Mouse (Mus musculus) embryonic facial prominence, embryonic 11.5 days (tissue): ENCODE data around the gene Abcb9. TPM values are rescaled to one million over a fixed set of nuclear protein-coding genes. Genes with fewer than 3 reads are reported as not detected.

Experiments used
- ATAC-seq: fragments of 200-750 bp; cut with Nextera tagmentation; replicated peaks from 2 replicates; pipeline ENCODE4 v1.8.0; 2017; ENCODE audit warnings: low read depth; ENCODE audit not compliant: insufficient number of reproducible peaks, low FRiP score, low TSS enrichment
- DNase-seq: peaks from one replicate; pipeline ENCODE4 v3.0.0-alpha.2; 2015; ENCODE audit warnings: low spot score
- H3K27ac ChIP-seq: fragments of 300-500 bp; sonication (generic); replicated peaks from 2 replicates; pipeline ENCODE4 v1.5.1; 2014; ENCODE audit warnings: mild to moderate bottlenecking, low read depth, low read length, control low read depth
- H3K27me3 ChIP-seq: fragments of 300-500 bp; sonication (generic); 2 replicates; pipeline ENCODE4 v1.6.1; 2014; ENCODE audit warnings: mild to moderate bottlenecking, low read length, moderate library complexity, mixed read lengths; ENCODE audit not compliant: control insufficient read depth, insufficient read depth
- H3K36me3 ChIP-seq: fragments of 300-500 bp; sonication (generic); replicated peaks from 2 replicates; pipeline ENCODE4 v1.6.1; 2014; ENCODE audit warnings: low read depth, mild to moderate bottlenecking, low read length, moderate library complexity, mixed read lengths; ENCODE audit not compliant: control insufficient read depth, insufficient read depth
- H3K4me1 ChIP-seq: fragments of 300-500 bp; sonication (generic); 2 replicates; pipeline ENCODE4 v1.6.1; 2014; ENCODE audit warnings: low read length, mixed read lengths; ENCODE audit not compliant: control insufficient read depth, insufficient read depth
- H3K4me2 ChIP-seq: fragments of 300-500 bp; sonication (generic); 2 replicates; pipeline ENCODE4 v1.6.1; 2014; ENCODE audit warnings: low read depth, mild to moderate bottlenecking, control low read depth, low read length, moderate library complexity
- H3K4me3 ChIP-seq: fragments of 300-500 bp; sonication (generic); 2 replicates; pipeline ENCODE4 v1.5.1; 2014; ENCODE audit warnings: low read depth, low read length, control low read depth
- H3K9ac ChIP-seq: fragments of 300-500 bp; sonication (generic); replicated peaks from 2 replicates; pipeline ENCODE4 v1.6.1; 2014; ENCODE audit warnings: mild to moderate bottlenecking, control low read depth, low read length
- H3K9me3 ChIP-seq: fragments of 300-500 bp; sonication (generic); replicated peaks from 2 replicates; pipeline ENCODE4 v1.6.1; 2016; ENCODE audit warnings: mild to moderate bottlenecking, low read length, inconsistent platforms, mixed read lengths; ENCODE audit not compliant: control insufficient read depth
- WGBS: fragments of 180-500 bp; shearing (Covaris S2); extraction: QIAGEN DNeasy Blood & Tissue Kit; methylation state at CpG from one replicate; pipeline ENCODE4 v1.1.7; 2014; 5-methylcytosine and 5-hydroxymethylcytosine counted together
- polyA plus RNA-seq: library from polyadenylated mRNA; unstranded; fragments of >200 nt; fragmentation: Nextera tagmentation; extraction: Ambion mirVana; gene quantifications from 2 replicates; pipeline ENCODE4 v1.2.1, GENCODE M21; 2014

Abcb9 gene
- polyA plus RNA-seq, 1 experiment from 2014 or later = 0.46 TPM

DNA sequence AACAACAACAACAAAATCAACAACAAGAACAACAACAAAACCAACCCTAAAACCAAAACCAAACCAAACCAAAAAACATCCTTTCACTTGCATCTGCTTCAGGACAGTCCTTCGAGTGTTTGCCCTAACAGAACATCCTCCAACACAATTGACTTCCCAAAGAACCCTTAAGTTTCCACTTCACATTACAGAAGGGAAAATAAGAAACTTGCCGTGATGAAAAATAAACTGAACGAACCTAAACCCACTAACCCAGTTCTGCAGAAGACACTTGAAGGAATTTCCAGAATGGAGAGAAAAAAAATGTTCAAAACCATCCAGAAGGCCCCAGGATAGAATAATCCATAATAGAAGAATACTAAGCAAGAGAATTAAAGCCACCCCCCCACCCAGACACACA, 7.4 kb upstream of the Abcb9 start:
- ATAC-seq (no peak), DNase-seq (no peak)
- no peak overlapping the region for H3K27ac ChIP-seq
- H3K4me1 ChIP-seq = no peaks in the 10 kb centered on the region
- 78% methylated on average over 3 of the region's 3 CpGs for WGBS
- H3K9me3 ChIP-seq = no peaks in the 10 kb centered on the region; the same call in 1 of the 2 replicates
- H3K36me3 ChIP-seq = no peaks in the 10 kb centered on the region
- H3K4me2 ChIP-seq = no peak overlapping the region
- no peaks in the 10 kb centered on the region for H3K27me3 ChIP-seq
- no peak overlapping the region for H3K9ac ChIP-seq
- H3K4me3 ChIP-seq = no peak overlapping the region

DNA sequence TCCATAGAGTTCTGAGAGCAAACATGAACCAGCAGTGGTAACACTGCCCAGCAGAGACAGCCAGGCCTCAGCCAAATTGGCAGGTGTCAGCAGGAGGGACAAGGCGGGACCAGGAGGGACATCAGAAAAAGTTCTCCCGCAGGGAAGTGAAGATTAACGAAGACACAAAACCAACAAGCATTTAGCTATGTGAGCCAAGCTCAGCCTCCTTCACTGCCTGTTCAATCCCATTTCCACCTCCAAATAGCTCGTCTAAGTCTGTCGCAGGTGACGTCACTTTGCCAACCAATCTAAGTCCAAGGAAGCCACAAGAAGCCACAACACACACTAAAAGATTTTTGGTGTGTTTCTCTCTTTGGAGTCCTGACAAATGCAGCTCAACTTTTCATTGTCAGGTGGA, 6.7 kb upstream of the Abcb9 start:
- DNase-seq (no peak), ATAC-seq (no peak)
- Histone ChIP-seq H3K9ac (no peak overlapping the region), H3K27ac (no peak overlapping the region), H3K4me1 (no peaks in the 10 kb centered on the region), H3K4me3 (no peak overlapping the region), H3K4me2 (no peak overlapping the region), H3K9me3 (no peaks in the 10 kb centered on the region; the same call in 1 of the 2 replicates), H3K36me3 (no peaks in the 10 kb centered on the region), H3K27me3 (no peaks in the 10 kb centered on the region)
- 87% methylated on average over 6 of the region's 6 CpGs for WGBS

DNA sequence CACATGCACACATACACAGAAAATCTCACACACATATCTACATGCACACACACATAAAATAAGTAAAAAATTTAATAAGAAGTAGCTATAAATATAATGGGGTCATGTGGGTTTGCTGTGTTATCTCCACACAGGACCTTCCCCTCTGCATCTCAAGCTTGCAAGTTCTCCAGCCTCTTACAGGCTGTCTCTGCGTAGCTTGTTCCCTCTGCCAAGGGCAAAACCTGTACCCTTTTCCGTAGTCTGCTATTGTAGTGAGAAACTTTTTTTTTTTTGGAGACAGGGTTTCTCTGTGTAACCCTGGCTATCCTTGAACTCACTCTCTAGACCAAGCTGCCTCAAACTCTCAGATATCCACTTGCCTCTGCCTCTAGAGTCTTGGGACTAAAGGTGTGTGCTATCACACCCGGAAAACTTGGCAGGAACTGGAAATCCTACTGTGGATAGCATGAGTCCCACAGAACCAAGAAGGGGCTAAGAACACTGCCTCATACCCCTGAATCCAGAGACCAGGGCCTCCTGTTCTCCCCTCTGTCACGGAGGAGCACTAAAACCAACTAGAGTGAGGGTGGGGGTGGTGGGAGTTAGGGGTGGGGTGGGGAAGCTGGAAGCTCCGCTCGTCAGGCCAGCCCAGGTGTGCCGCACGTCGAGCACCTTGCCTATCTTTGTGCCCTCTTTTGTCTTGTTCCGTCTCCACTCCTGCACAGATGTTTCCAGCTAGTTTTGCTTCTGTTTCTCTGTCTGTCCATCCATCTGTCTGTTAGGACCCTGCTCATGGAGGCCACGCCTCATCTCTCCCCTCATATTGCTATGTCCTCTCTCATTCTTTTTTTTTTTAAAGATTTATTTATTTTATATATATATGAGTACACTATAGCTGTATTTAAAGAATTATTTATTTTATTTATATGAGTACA, 4.8 kb upstream of the Abcb9 start:
- H3K4me3 ChIP-seq = no peak overlapping the region
- H3K27ac ChIP-seq = no peak overlapping the region
- DNase-seq (no peak), ATAC-seq (no peak)
- H3K4me1 ChIP-seq = no peaks in the 10 kb centered on the region
- no peak overlapping the region for H3K9ac ChIP-seq
- no peaks in the 10 kb centered on the region; the same call in 1 of the 2 replicates for H3K9me3 ChIP-seq
- no peak overlapping the region for H3K4me2 ChIP-seq
- 90% methylated on average over 11 of the region's 11 CpGs for WGBS
- no peaks in the 10 kb centered on the region for H3K36me3 ChIP-seq
- no peaks in the 10 kb centered on the region for H3K27me3 ChIP-seq

DNA sequence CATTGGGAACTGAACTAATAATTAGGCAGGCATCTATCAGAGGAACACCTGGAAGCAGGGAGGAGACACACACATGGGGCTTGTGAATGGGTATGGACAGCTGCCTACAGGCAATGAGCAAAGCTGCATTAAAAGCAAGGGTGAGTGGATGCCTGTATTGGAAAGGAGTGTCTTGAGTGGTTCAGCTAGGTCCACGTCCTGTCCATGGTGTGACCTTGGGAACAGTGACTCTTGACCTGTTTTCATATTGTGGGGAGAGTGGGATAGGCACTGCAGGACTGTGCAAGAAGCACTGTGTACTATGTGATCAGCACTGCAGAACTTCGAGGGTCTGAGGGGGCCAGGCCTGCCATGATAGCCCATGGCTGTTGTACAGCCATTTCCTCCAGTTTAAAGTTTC, 3.3 kb upstream of the Abcb9 start:
- ATAC-seq (no peak), DNase-seq (no peak)
- no peak overlapping the region for H3K9ac ChIP-seq
- H3K4me2 ChIP-seq = no peak overlapping the region
- no peak overlapping the region for H3K27ac ChIP-seq
- 88% methylated on average over 2 of the region's 2 CpGs for WGBS
- no peaks in the 10 kb centered on the region for H3K27me3 ChIP-seq
- H3K4me1 ChIP-seq = no peaks in the 10 kb centered on the region
- H3K4me3 ChIP-seq = no peak overlapping the region
- H3K36me3 ChIP-seq = no peaks in the 10 kb centered on the region
- H3K9me3 ChIP-seq = no peaks in the 10 kb centered on the region; the same call in 1 of the 2 replicates

DNA sequence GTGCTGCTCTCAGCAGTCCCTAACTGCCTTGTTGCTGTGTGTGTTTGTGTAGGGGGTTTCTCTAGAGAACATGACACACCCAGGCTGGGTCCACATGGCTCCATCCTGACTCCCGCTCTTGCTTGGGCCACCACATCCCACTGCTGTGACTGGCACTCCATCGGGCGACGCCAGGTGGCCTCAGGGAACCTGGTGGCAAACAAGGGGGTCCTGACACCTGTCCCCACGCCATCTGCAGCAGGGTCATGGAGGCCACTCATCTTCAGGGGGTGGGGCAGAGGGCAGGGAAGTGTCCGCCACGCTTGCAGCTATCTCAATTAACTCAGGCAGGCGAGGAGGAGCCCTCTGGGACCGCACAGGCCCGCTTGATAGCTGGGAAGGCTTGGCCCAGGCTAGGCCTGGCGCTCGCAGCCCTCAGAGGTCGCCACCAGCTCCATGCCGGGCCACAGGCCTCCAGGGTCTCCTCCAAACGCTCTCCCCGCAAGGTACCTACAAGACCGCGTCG, 469 bp downstream of the Abcb9 start:
- Histone ChIP-seq H3K27ac (no peak overlapping the region), H3K4me3 (peak overlapping the region; percentile 39), H3K27me3 (no peaks in the 10 kb centered on the region), H3K4me1 (no peaks in the 10 kb centered on the region), H3K4me2 (peak overlapping the region; percentile 76), H3K9ac (peak overlapping the region; percentile 41; the same call in 1 of the 2 replicates), H3K36me3 (no peaks in the 10 kb centered on the region), H3K9me3 (no peaks in the 10 kb centered on the region; the same call in 1 of the 2 replicates)
- ATAC-seq = peak; percentile 58
- DNase-seq = no peak
- WGBS = 8% methylated on average over 19 of the region's 19 CpGs

DNA sequence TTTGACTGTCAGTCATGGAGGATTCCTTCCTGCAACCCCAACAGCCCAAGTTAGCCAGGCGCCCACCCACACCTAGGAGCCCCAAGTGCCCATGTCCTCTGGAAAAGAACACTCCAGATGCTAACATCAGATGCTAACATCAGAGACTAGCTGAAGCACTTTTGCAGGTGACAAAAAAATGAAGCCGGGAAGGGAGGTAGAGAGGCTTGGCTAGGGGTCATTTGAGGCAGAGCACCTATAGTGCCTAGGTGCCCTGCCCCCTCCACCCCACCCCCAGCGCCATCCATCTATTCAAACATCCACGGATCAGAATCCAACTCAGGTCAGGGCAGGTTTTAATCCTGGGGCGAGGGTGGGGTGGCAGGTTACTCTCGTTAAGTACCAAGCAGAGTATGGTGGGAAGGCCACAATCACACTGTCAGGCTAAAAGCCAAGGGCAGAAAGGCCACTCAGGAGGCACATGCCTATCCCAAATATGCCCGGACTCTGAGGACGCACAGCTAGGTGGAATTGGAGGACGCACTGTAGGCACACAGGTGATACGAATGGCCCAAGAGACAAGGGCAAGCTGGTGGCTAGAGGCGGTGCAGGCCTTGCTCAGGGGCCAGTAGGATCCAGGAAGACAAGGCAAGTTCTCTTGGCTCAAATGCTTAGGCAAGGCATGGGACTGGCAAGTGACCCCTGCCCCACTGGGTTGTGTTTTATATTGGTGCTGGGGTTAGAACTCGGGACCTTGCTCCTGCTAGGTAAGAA, 1.6 kb downstream of the Abcb9 start:
- no peak overlapping the region for H3K4me3 ChIP-seq
- no peaks in the 10 kb centered on the region for H3K4me1 ChIP-seq
- no peak overlapping the region for H3K9ac ChIP-seq
- H3K27me3 ChIP-seq = no peaks in the 10 kb centered on the region
- H3K27ac ChIP-seq = no peak overlapping the region
- DNase-seq = no peak
- H3K4me2 ChIP-seq = no peak overlapping the region
- no peak for ATAC-seq
- no peaks in the 10 kb centered on the region; the same call in 1 of the 2 replicates for H3K9me3 ChIP-seq
- 85% methylated on average over 12 of the region's 12 CpGs for WGBS
- no peaks in the 10 kb centered on the region for H3K36me3 ChIP-seq

DNA sequence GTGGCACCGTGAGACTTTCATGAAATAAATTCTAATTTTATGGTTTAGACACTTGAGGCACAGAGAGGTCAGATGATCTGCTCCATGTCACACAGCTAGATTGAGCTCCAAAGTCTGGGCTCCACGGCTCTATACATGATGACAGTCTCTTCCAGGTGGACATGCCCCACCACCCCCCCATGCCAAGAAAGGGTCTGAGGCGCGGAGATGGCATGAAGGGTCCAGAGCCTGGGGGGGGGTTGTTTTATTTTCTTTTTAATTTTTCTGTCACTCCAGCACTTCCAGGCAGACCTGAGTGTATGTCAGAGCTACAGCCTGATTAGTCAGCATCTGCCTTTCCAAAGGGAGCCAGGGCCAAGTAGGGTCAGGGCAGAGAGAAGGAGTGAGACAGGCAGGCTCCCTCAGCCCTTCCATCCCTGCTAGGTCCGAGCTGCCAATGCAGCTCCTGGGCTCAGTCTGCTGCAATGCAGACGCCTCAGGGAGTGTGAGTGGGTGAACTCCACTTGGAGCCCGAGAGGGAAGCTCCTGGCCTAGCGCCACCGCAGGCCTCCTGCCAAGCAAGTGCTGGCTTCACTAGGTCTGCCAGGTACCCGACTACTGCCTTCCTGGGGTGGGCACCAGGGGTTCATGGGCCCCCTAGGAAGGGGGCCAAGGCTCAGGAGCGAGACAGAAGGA, 2.3 kb downstream of the Abcb9 start:
- Histone ChIP-seq H3K4me3 (no peak overlapping the region), H3K4me2 (no peak overlapping the region), H3K9ac (no peak overlapping the region), H3K4me1 (no peaks in the 10 kb centered on the region), H3K36me3 (no peaks in the 10 kb centered on the region), H3K27ac (no peak overlapping the region), H3K27me3 (no peaks in the 10 kb centered on the region), H3K9me3 (no peaks in the 10 kb centered on the region)
- 74% methylated on average over 11 of the region's 11 CpGs for WGBS
- ATAC-seq = no peak
- DNase-seq = no peak
